Mouse (Mus musculus) G1E (cell line): ENCODE data around the gene Hand2. TPM values are rescaled to one million over a fixed set of nuclear protein-coding genes. Genes with fewer than 3 reads are reported as not detected.

Experiments used
- ATAC-seq: 2 replicates; pipeline ENCODE4 v1.8.0; 2016; ENCODE audit warnings: mild to moderate bottlenecking; ENCODE audit not compliant: insufficient number of reproducible peaks, poor library complexity, low FRiP score, severe bottlenecking; ENCODE audit errors: extremely low read depth
- DNase-seq: peaks from one replicate; pipeline ENCODE4 v3.0.0; 2012; ENCODE audit warnings: low spot score
- H3K27me3 ChIP-seq: 2 replicates; pipeline ENCODE4 v1.6.1; 2012; ENCODE audit warnings: mild to moderate bottlenecking, low read length, inconsistent platforms; ENCODE audit not compliant: insufficient read depth
- H3K36me3 ChIP-seq: replicated peaks from 2 replicates; pipeline ENCODE3; 2012; ENCODE audit warnings: mild to moderate bottlenecking, inconsistent platforms
- H3K4me1 ChIP-seq: 2 replicates; pipeline ENCODE4 v1.6.1; 2012; ENCODE audit warnings: low read depth, low read length, inconsistent platforms, mixed read lengths; ENCODE audit not compliant: insufficient read depth
- H3K4me3 ChIP-seq: 2 replicates; pipeline ENCODE4 v1.5.1; 2012; ENCODE audit warnings: low read depth, mild to moderate bottlenecking, inconsistent platforms, low read length, moderate library complexity, mixed read lengths
- H3K9me3 ChIP-seq: replicated peaks from 2 replicates; pipeline ENCODE4 v1.6.1; 2012; ENCODE audit warnings: inconsistent platforms
- CTCF ChIP-seq: IDR thresholded peaks from 2 replicates; pipeline ENCODE4 v1.5.1; 2012; ENCODE audit warnings: low read depth, low read length, inconsistent platforms, mixed read lengths
- GATA1 ChIP-seq: IDR thresholded peaks from 2 replicates; pipeline ENCODE4 v1.6.1; 2012; ENCODE audit warnings: borderline replicate concordance, low read length, inconsistent platforms, mixed read lengths
- GATA2 ChIP-seq: IDR thresholded peaks from 2 replicates; pipeline ENCODE4 v1.6.1; 2012; ENCODE audit warnings: low read depth, low read length, inconsistent platforms, borderline replicate concordance
- POLR2AphosphoS5 ChIP-seq: IDR thresholded peaks from 2 replicates; pipeline ENCODE4 v1.6.1; 2012; ENCODE audit warnings: low read depth, low read length, inconsistent platforms; ENCODE audit not compliant: insufficient replicate concordance
- TAL1 ChIP-seq: conservative IDR thresholded peaks from 2 replicates; pipeline ENCODE4 v1.6.1; 2012; ENCODE audit warnings: low read depth, low read length, inconsistent platforms, mixed read lengths
- polyA plus RNA-seq: library from polyadenylated mRNA; stranded (reverse); fragments of >175 nt; gene quantifications from 2 replicates; pipeline ENCODE4 v1.2.3, GENCODE M21; 2012
- total RNA-seq, 2 experiments: library from RNA; stranded (forward) in 1 of 2; stranded (reverse) in 1 of 2; fragments of 200-1000 nt in 1 of 2; fragments of >200 nt in 1 of 2; fragmentation: Nextera tagmentation in 1 of 2; gene quantifications; 2 replicates each; pipeline ENCODE4 v1.2.3; 2014 to 2017

Gene Hand2
- total and polyA plus RNA-seq, 3 experiments: not detected

DNA sequence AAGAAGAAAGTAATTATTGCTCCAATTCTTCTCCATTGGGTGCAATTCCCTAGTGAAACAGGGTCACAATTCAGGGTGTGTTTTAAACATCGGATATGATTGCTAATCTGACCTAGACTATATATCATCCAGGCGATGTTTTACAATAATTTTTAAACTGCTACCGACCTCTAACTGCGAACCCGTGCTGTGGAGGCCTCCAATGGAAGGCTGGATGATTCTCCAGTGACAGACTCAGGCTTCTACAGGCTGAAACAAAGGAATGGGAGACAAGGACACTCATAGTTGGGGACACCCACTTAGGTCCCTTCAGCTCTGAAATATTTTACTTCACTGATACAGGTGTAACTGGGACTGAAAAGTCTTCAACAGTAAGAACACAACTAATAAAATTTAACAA, 13.9 kb downstream of the Hand2 start:
- no peak overlapping the region for H3K4me3 ChIP-seq
- no peak for TF ChIP-seq POLR2AphosphoS5
- no peak for TF ChIP-seq GATA1
- no peak for TF ChIP-seq TAL1
- no peak for TF ChIP-seq CTCF
- no peak for TF ChIP-seq GATA2

DNA sequence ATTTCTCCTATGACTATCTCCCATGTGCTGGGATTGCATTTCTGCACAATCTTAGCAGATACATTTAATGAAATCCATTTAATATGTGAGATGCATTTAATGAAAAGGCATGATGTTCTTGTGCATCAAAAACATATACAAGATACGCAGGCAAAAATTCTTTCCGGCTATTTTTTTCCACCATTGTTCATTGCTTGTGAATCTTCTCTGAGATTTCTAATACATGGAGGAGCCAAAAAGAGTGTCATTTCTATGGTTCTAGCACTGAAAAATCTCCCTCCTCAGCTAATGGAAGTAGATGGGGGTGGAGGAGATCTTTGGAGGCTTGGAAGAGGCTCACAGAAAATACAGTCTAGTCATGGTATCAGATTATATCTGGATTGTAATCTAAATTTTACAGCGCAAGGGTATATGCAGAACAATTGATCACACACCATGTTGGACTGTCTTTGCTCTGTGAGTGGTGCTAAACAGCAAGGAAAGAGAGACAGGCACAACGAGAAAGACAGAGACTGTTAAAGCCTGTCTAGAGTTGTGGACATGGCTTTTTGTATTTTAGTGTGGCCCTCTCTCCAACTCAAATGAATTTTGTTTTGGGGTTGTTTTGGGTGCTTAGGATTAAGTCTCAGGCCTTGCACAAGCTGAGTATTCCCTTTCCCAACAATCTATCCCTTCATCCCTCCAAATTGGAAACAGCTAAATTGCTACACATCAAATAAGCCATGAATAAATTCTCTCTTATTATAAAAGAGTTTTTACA, 16.7 kb downstream of the Hand2 start:
- Histone ChIP-seq H3K36me3 (no peaks in the 10 kb centered on the region), H3K9me3 (no peaks in the 10 kb centered on the region), H3K27me3 (peaks cover 35% of the 10 kb centered on the region), H3K4me1 (no peaks in the 10 kb centered on the region), H3K4me3 (no peak overlapping the region)
- DNase-seq (no peak), ATAC-seq (no peak)
- TF ChIP-seq TAL1: no peak
- no peak for TF ChIP-seq POLR2AphosphoS5
- no peak for TF ChIP-seq GATA1
- TF ChIP-seq CTCF: no peak

More for the DNA sequence above, 13.9 kb downstream of the Hand2 start:
- Histone ChIP-seq H3K9me3 (no peaks in the 10 kb centered on the region), H3K36me3 (no peaks in the 10 kb centered on the region), H3K4me1 (no peaks in the 10 kb centered on the region), H3K27me3 (peaks cover 34% of the 10 kb centered on the region)
- DNase-seq (no peak), ATAC-seq (no peak)

DNA sequence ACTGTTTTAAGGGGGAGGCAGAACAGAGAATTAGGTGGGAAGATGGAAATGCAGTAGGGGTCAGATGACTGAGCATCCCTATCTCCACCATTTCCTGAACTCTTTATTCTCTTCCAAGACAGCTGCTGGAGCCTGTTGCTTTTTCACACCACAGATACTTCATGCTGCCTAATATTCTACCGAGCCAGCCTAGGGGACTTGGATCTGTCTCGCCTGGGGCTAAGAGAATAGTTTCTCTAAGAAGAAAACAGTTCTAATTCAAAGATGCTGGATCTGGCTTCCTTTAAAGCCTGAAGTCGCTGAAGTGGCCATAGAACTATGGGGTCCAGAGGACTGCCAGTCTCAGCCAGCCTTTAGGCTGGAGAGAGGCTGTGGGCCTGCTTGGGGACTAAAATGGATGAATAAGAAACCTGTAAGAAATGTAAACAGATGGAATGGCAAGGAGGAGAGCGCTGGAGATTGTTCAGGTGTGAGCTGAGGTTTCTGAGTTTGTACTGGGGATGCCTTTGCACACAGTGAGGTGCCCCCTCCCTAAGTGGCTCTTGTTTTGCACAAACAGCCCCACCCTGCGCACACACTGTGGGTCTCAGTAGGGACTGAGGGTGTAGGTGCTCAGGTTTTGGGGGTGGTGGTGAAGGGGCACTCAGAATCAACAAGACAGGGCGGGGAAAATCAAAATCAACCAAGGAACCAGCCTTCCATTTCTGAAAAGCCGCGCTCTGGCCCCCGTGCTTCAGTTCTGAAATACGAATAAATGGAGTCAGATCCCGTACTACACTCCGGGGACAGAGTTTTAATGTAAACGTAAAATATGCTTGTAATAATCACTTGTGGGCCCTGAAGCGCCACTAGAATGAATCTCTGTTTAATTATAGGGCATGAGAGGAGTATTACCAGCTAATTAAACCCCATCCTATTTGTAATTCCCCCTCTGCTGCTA, 19.2 kb downstream of the Hand2 start:
- no peak for ATAC-seq
- no peak for DNase-seq
- Histone ChIP-seq H3K36me3 (no peaks in the 10 kb centered on the region), H3K4me1 (no peaks in the 10 kb centered on the region), H3K27me3 (peaks cover 15% of the 10 kb centered on the region), H3K4me3 (no peak overlapping the region), H3K9me3 (no peaks in the 10 kb centered on the region)
- TF ChIP-seq GATA1: no peak
- TF ChIP-seq CTCF: no peak
- no peak for TF ChIP-seq POLR2AphosphoS5
- no peak for TF ChIP-seq GATA2
- TF ChIP-seq TAL1: no peak

- ATAC-seq (no peak), DNase-seq (no peak)
- H3K9me3 ChIP-seq: no peaks in the 10 kb centered on the region
- no peaks in the 10 kb centered on the region for H3K36me3 ChIP-seq
- H3K4me3 ChIP-seq: no peak overlapping the region
- no peaks in the 10 kb centered on the region for H3K4me1 ChIP-seq
- TF ChIP-seq GATA1 (no peak), POLR2AphosphoS5 (no peak), GATA2 (no peak), CTCF (no peak), TAL1 (no peak)
- peaks cover 14% of the 10 kb centered on the region for H3K27me3 ChIP-seq
These were observed 20.2 kb downstream of the Hand2 start for GRCm38 (mm10) chr8:57340840-57341540.

- DNase-seq (no peak), ATAC-seq (no peak)
- Histone ChIP-seq H3K4me3 (no peak overlapping the region), H3K4me1 (no peaks in the 10 kb centered on the region), H3K36me3 (no peaks in the 10 kb centered on the region), H3K27me3 (peaks cover 12% of the 10 kb centered on the region), H3K9me3 (no peaks in the 10 kb centered on the region)
- TF ChIP-seq POLR2AphosphoS5: no peak
These were observed 20.7 kb downstream of the Hand2 start for GRCm38 (mm10) chr8:57341541-57341840.

DNA sequence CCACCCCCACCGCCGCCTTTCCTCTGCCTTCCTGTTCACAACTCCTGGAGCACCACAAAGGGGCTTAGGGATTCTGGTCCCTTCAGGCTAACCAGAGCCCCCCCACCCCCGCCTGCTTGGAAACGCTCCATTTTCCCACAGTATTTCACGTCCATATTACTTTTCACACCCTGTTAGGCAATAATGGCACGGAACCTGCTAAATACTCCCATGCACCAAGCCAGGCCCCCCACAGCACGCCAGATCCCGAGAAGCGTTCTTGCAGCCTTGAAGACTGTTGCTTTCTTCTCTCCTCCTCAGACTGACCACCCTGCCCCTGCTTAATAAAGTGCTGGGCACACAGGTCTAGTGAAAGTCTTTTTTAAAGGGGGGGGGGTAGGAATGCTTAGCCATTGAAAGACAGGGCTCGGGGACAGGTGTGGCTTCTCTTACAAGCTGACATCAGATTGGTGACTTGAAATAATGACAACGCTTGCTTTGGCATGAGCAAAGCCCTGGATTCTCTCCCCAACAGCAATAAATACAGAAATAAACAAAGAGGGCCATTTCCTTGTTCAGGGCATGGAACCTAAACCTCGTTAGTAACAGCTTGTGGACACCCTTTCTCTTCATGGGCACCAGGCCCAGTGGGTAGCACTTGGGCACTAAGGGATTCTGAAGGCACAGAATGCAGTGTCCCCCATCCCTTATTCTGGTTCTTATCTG, 21.8 kb downstream of the Hand2 start:
- ATAC-seq: no peak
- TF ChIP-seq GATA1 (no peak), POLR2AphosphoS5 (no peak), GATA2 (no peak), TAL1 (no peak), CTCF (no peak)

More for the DNA sequence above, 21.8 kb downstream of the Hand2 start:
- Histone ChIP-seq H3K27me3 (peaks cover 11% of the 10 kb centered on the region; the same call in 1 of the 2 replicates), H3K9me3 (no peaks in the 10 kb centered on the region), H3K4me3 (no peak overlapping the region), H3K4me1 (no peaks in the 10 kb centered on the region), H3K36me3 (no peaks in the 10 kb centered on the region)
- no peak for DNase-seq
